Mouse (Mus musculus): ENCODE measurements around the gene Gm20388. TPM values are rescaled to one million over a fixed set of nuclear protein-coding genes. Genes with fewer than 3 reads are reported as not detected.

Gm20388 gene
- polyA plus RNA-seq, 1 experiment from 2014 or later: not detected

DNA sequence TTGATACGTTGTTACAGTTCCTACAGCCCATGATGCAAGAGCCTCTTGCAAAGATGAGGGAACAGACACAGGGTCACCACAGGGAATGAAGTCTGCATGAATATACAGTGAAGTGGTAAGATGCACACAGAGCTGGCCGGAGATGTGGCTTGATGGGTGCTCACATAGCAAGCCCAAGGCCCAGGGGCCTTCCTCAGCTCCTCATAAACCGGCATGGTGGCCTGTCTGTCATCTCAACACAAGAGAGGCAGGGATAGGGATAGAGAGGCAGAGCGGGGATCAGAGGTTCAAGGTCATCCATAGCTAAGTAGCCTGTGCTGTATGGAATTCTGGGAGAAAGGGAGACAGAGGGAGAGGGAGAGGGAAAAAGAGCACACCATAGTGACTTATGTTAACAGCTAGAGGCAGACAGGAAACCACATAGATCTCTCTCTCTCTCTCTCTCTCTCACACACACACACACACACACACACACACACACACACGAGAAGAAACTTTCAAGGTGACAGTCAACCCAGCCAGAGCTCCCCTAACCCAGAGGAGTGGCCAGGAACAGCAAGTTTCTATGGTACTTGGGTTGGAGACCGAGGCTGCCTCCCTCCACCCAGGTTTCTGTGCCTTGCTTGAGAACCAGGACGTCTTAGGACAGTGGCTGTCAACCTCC is 493.1 kb downstream of the Gm20388 start:
- H3K36me3 ChIP-seq (ENCODE audit: control insufficient read depth, insufficient read depth, low read length): no peaks in the 10 kb centered on the region
- no peak overlapping the region for H3K4me2 ChIP-seq
- H3K27ac ChIP-seq (ENCODE audit: low read depth, low read length): no peak overlapping the region
- 75% methylated on average over 7 of the region's 7 CpGs for WGBS
- ATAC-seq (ENCODE audit: low FRiP score): no peak
- no peak overlapping the region for H3K9ac ChIP-seq (ENCODE audit: low read length)
- peaks cover 36% of the 10 kb centered on the region for H3K4me1 ChIP-seq (ENCODE audit: control insufficient read depth, insufficient read depth, low read length)
- DNase-seq (ENCODE audit: low spot score, missing footprints): no peak
- H3K4me3 ChIP-seq (ENCODE audit: low read depth, low read length): no peak overlapping the region
- peaks cover 2% of the 10 kb centered on the region; the same call in 1 of the 2 replicates for H3K27me3 ChIP-seq (ENCODE audit: control insufficient read depth, insufficient read depth, low read length)
- H3K9me3 ChIP-seq (ENCODE audit: control insufficient read depth, low read length): no peaks in the 10 kb centered on the region

DNA sequence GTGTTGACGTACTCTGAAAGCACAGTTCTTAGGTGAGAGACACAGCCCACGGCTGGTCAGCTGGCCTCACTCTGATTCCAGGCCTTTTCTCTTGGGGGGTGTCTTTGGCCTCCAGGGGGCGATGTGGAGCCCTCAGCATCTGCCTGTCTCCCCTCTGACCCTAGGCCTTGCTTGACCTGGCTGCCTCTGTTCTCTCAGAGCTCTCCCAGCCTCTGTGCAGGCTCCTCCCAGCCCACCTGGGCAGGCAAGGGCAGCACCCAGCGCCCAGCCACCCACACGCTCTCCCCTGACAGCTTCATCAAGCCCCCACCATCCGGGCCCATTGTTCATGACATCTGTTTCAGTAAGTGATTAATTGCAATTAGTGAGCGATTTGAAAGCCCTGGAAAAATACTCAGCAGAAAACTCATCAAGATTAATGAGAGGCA is 494.0 kb downstream of the Gm20388 start:
- H3K4me1 ChIP-seq (ENCODE audit: control insufficient read depth, insufficient read depth, low read length): peaks cover 37% of the 10 kb centered on the region
- 37% methylated on average over 7 of the region's 7 CpGs for WGBS
- H3K36me3 ChIP-seq (ENCODE audit: control insufficient read depth, insufficient read depth, low read length): no peaks in the 10 kb centered on the region
- H3K9ac ChIP-seq (ENCODE audit: low read length): no peak overlapping the region
- DNase-seq (ENCODE audit: low spot score, missing footprints) (peak; percentile 96), ATAC-seq (ENCODE audit: low FRiP score) (no peak)
- no peak overlapping the region for H3K4me2 ChIP-seq
- H3K9me3 ChIP-seq (ENCODE audit: control insufficient read depth, low read length): no peaks in the 10 kb centered on the region
- H3K4me3 ChIP-seq (ENCODE audit: low read depth, low read length): no peak overlapping the region
- no peak overlapping the region for H3K27ac ChIP-seq (ENCODE audit: low read depth, low read length)
- peaks cover 2% of the 10 kb centered on the region; the same call in 1 of the 2 replicates for H3K27me3 ChIP-seq (ENCODE audit: control insufficient read depth, insufficient read depth, low read length)

DNA sequence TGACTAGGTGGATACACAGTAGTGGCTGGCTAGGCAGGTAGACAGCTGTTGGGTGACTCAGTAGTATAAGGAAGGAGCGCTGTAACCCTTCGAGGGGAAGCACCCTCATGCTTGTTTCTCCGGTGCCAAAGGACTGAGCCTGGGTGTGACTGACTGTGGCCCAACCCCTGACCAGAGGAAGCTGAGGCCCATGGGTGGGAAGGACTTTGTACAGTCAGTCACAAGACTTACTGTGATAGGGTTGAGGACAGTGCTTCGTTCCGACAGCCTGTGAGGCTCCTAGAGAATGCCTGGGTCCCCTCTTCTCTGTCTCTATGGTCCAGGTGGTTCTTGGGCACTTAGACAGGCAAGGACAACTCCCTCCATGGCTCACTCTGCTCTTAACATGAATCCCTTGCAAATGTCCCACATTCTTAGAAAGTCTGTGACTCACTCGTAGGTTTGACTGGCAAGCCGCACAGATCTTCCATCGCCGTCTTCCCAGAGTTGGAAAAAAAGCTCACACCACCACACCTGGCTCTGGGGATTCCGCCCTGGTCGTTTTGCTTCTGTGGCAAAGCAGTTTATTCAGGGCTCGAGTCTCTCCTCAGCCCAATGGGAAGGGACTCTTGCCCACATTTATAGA is 495.5 kb downstream of the Gm20388 start:
- Histone ChIP-seq H3K27ac (ENCODE audit: low read depth, low read length) (no peak overlapping the region), H3K9ac (ENCODE audit: low read length) (no peak overlapping the region), H3K4me2 (no peak overlapping the region), H3K4me3 (ENCODE audit: low read depth, low read length) (no peak overlapping the region), H3K36me3 (ENCODE audit: control insufficient read depth, insufficient read depth, low read length) (no peaks in the 10 kb centered on the region), H3K27me3 (ENCODE audit: control insufficient read depth, insufficient read depth, low read length) (peaks cover 2% of the 10 kb centered on the region; the same call in 1 of the 2 replicates), H3K4me1 (ENCODE audit: control insufficient read depth, insufficient read depth, low read length) (peaks cover 51% of the 10 kb centered on the region), H3K9me3 (ENCODE audit: control insufficient read depth, low read length) (no peaks in the 10 kb centered on the region)
- WGBS: 93% methylated on average over 12 of the region's 12 CpGs
- DNase-seq (ENCODE audit: low spot score, missing footprints) (no peak), ATAC-seq (ENCODE audit: low FRiP score) (no peak)

DNA sequence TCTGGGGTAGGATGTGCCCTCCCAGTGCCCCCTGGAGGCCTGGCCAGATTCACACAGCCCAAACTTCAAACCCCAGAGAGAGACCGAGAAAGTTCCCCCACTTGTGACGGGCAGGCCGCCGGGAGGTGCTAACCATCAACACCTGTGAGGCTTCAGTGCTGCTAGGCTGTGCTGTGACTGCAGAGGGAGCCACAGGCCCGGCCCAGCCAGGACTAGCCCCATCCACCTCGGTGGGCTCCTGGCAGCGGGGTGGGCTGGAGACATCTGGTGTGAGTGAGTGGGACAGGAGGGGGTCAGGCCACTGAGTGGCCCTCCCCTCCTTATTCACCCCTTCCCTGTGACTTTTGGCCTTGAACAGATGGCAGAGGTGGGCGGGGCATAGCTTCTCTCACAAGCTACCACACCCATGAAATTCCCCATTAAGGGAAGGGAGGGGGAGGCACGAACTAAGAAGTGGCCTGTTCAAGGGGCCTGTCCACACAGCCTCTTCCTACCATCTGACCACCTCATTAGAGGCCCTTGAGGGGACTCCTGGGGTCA is 497.1 kb downstream of the Gm20388 start:
- peak; percentile 80 for ATAC-seq (ENCODE audit: low FRiP score)
- WGBS: 9% methylated on average over 9 of the region's 9 CpGs
- H3K9me3 ChIP-seq (ENCODE audit: control insufficient read depth, low read length): no peaks in the 10 kb centered on the region
- H3K27me3 ChIP-seq (ENCODE audit: control insufficient read depth, insufficient read depth, low read length): peaks cover 2% of the 10 kb centered on the region
- H3K4me3 ChIP-seq (ENCODE audit: low read depth, low read length): no peak overlapping the region
- DNase-seq (ENCODE audit: low spot score, missing footprints): peak; percentile 96
- peaks cover 64% of the 10 kb centered on the region for H3K4me1 ChIP-seq (ENCODE audit: control insufficient read depth, insufficient read depth, low read length)
- H3K36me3 ChIP-seq (ENCODE audit: control insufficient read depth, insufficient read depth, low read length): no peaks in the 10 kb centered on the region
- no peak overlapping the region; the same call in 1 of the 2 replicates for H3K9ac ChIP-seq (ENCODE audit: low read length)
- H3K4me2 ChIP-seq: no peak overlapping the region
- peak overlapping the region; percentile 66 for H3K27ac ChIP-seq (ENCODE audit: low read depth, low read length)

DNA sequence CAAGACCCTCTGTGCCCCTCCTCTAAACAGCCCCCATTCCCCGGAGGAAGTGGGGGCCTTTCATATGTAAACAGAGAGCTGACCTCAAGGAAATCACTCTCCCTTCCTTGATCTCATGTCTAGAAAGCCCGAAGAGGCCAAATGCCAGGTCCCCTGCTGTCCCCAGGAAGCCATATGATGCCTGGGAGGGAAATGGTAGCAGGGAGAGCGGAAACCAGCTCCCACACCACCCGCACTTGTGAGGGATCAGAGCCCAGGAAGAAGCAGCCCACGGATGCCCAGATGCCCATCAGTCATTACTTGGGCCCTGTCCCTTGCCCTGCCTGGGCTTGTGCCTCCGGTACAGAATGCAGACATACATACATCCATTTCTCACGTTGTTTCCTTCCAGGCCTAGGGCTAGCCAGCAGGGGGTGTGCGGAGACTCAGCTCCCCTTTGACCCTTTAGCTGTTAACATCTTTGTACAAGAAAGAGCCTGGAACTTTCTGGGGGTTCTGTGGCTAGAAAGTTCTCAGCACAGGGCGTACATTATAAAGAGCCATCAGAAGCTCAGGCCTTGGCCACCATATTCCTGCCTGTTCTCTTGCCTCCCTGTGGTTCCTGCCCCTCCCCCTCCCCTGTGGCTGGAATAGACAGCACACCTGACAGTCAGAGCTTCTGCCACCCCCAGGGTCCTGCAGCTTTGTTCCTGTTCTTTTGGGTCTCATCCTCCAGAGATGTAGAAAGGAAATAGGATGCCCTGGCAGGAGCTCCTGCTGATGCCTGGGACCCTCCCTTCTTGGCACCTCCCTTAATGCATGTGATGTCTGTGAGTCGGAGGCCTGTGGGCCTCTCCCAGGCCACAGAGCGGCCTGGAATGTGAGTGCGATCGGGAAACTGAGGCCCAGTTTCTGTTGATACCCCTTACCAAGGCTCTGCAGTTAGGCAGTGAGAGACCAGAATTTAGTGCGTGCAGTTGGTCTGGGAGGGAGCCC is 497.9 kb downstream of the Gm20388 start:
- H3K4me2 ChIP-seq: no peak overlapping the region
- H3K36me3 ChIP-seq (ENCODE audit: control insufficient read depth, insufficient read depth, low read length): no peaks in the 10 kb centered on the region
- peak overlapping the region; percentile 66 for H3K27ac ChIP-seq (ENCODE audit: low read depth, low read length)
- H3K9ac ChIP-seq (ENCODE audit: low read length): peak overlapping the region; percentile 9; the same call in 1 of the 2 replicates
- H3K4me3 ChIP-seq (ENCODE audit: low read depth, low read length): no peak overlapping the region
- 36% methylated on average over 14 of the region's 14 CpGs for WGBS
- H3K27me3 ChIP-seq (ENCODE audit: control insufficient read depth, insufficient read depth, low read length): peaks cover 2% of the 10 kb centered on the region
- no peaks in the 10 kb centered on the region for H3K9me3 ChIP-seq (ENCODE audit: control insufficient read depth, low read length)
- DNase-seq (ENCODE audit: low spot score, missing footprints) (peak; percentile 92), ATAC-seq (ENCODE audit: low FRiP score) (peak; percentile 2; the same call in 1 of the 2 replicates)
- peaks cover 69% of the 10 kb centered on the region for H3K4me1 ChIP-seq (ENCODE audit: control insufficient read depth, insufficient read depth, low read length)

DNA sequence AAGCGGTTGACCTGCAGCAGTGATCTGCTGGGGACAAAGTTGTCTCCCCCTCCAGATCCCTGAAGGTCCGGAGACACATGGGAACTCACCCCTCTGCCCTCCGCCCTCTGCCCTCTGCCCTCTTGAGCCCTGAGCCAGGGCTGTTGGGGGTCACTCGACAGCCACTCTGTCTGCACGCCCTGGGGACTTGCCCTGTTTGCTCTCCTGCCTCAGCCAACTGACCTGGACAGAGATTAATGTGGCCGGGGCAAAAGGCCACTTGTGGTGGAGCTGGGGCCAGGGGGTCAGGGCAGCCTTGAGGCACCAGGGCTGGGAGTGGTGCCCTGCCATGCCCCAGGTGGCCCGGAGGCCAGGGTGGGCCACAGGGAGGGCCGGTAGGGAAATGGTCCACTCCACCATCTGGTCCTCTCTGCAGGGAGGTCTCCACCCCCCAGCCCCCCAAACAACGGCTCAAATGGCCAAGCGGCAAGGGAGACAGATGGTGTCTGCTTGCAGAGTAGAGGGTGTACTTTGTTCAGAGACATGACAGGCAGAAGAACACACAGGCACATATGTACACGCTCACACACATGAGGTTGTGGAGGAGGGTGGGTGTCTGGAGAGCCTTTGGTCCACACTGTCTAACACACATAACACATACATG is 498.9 kb downstream of the Gm20388 start:
- WGBS: 38% methylated on average over 11 of the region's 11 CpGs
- H3K4me2 ChIP-seq: no peak overlapping the region
- H3K27ac ChIP-seq (ENCODE audit: low read depth, low read length): peak overlapping the region; percentile 66
- H3K4me1 ChIP-seq (ENCODE audit: control insufficient read depth, insufficient read depth, low read length): peaks cover 65% of the 10 kb centered on the region
- DNase-seq (ENCODE audit: low spot score, missing footprints) (no peak), ATAC-seq (ENCODE audit: low FRiP score) (0 out of 2 replicates have a peak, but pooled peaks have one; percentile 25)
- no peak overlapping the region for H3K4me3 ChIP-seq (ENCODE audit: low read depth, low read length)
- H3K36me3 ChIP-seq (ENCODE audit: control insufficient read depth, insufficient read depth, low read length): no peaks in the 10 kb centered on the region
- no peak overlapping the region for H3K9ac ChIP-seq (ENCODE audit: low read length)
- no peaks in the 10 kb centered on the region for H3K9me3 ChIP-seq (ENCODE audit: control insufficient read depth, low read length)
- peaks cover 2% of the 10 kb centered on the region for H3K27me3 ChIP-seq (ENCODE audit: control insufficient read depth, insufficient read depth, low read length)

DNA sequence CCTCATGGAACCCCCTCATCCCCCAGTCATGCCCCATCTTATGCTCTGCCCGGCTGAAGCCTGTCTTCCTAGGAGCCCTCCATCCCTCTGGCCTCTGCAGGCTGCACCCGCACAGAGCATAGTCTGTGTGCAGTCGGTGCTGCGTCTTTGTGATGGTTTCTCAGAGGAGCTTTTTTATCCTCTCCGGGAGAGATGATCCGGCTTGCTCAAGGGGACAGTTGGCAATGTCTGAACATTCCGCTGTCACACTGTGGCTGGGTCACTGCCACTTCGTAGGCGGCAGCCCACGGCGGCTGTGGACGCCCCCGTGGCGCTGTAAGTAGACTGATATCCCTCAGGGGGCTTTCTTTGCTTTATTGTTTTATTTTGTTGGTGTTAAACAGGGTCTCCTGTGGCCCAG is 500.4 kb downstream of the Gm20388 start:
- WGBS: 48% methylated on average over 14 of the region's 14 CpGs
- H3K27me3 ChIP-seq (ENCODE audit: control insufficient read depth, insufficient read depth, low read length): peaks cover 2% of the 10 kb centered on the region
- peak overlapping the region; percentile 20 for H3K9ac ChIP-seq (ENCODE audit: low read length)
- ATAC-seq (ENCODE audit: low FRiP score) (no peak), DNase-seq (ENCODE audit: low spot score, missing footprints) (no peak)
- no peak overlapping the region for H3K4me3 ChIP-seq (ENCODE audit: low read depth, low read length)
- H3K36me3 ChIP-seq (ENCODE audit: control insufficient read depth, insufficient read depth, low read length): no peaks in the 10 kb centered on the region
- no peaks in the 10 kb centered on the region for H3K9me3 ChIP-seq (ENCODE audit: control insufficient read depth, low read length)
- H3K4me2 ChIP-seq: no peak overlapping the region
- H3K4me1 ChIP-seq (ENCODE audit: control insufficient read depth, insufficient read depth, low read length): peaks cover 71% of the 10 kb centered on the region
- H3K27ac ChIP-seq (ENCODE audit: low read depth, low read length): peak overlapping the region; percentile 35

DNA sequence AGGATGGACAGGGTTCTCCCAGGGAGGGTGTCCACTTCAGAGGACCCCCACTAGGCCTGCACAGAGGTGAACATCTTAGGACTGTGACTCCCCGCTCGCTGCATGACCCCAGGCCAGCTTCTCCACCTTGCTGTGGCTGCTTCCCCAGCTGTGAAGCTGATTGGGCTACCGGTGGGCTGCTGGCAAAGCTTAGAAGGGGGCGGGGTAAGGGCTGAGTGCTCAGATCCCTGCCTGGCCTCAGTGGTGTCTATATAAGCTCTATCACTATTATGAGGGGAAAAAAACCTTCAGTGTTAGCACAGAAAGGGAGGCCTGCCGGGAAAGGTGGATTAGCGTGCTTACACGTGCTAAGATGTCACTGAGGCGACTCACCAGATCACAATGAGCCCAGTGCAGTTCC is 501.2 kb downstream of the Gm20388 start:
- DNase-seq (ENCODE audit: low spot score, missing footprints) (no peak), ATAC-seq (ENCODE audit: low FRiP score) (no peak)
- 16% methylated on average over 8 of the region's 8 CpGs for WGBS

More for the DNA sequence above, 501.2 kb downstream of the Gm20388 start:
- no peak overlapping the region for H3K4me3 ChIP-seq (ENCODE audit: low read depth, low read length)
- H3K36me3 ChIP-seq (ENCODE audit: control insufficient read depth, insufficient read depth, low read length): no peaks in the 10 kb centered on the region
- no peak overlapping the region for H3K27ac ChIP-seq (ENCODE audit: low read depth, low read length)
- no peak overlapping the region; the same call in 1 of the 2 replicates for H3K4me2 ChIP-seq
- H3K9me3 ChIP-seq (ENCODE audit: control insufficient read depth, low read length): no peaks in the 10 kb centered on the region
- H3K27me3 ChIP-seq (ENCODE audit: control insufficient read depth, insufficient read depth, low read length): no peaks in the 10 kb centered on the region; the same call in none of the 2 replicates
- H3K9ac ChIP-seq (ENCODE audit: low read length): peak overlapping the region; percentile 20; the same call in 1 of the 2 replicates
- H3K4me1 ChIP-seq (ENCODE audit: control insufficient read depth, insufficient read depth, low read length): peaks cover 78% of the 10 kb centered on the region

All from midbrain, embryonic 11.5 days (tissue).